Mouse (Mus musculus) testis, adult 2 months (tissue): ENCODE results near the gene Ssu72. TPM values are rescaled to one million over a fixed set of nuclear protein-coding genes. Genes with fewer than 3 reads are reported as not detected.

ENCODE experiments used
- H3K27ac ChIP-seq: fragments of 200-500 bp; 2 replicates; pipeline ENCODE4 v1.5.1; 2012; ENCODE audit warnings: low read depth, low read length; ENCODE audit not compliant: control insufficient read depth, insufficient read depth
- H3K27me3 ChIP-seq: fragments of 200-500 bp; 2 replicates; pipeline ENCODE4 v1.6.1; 2012; ENCODE audit warnings: mild to moderate bottlenecking, low read length, moderate library complexity; ENCODE audit not compliant: control insufficient read depth, insufficient read depth
- H3K36me3 ChIP-seq: fragments of 200-500 bp; 2 replicates; pipeline ENCODE4 v1.6.1; 2012; ENCODE audit warnings: mild to moderate bottlenecking, low read length; ENCODE audit not compliant: control insufficient read depth, insufficient read depth
- H3K4me1 ChIP-seq: fragments of 200-500 bp; 2 replicates; pipeline ENCODE4 v1.6.1; 2012; ENCODE audit warnings: low read length; ENCODE audit not compliant: control insufficient read depth, insufficient read depth
- H3K4me3 ChIP-seq: fragments of 200-500 bp; 2 replicates; pipeline ENCODE4 v1.5.1; 2012; ENCODE audit warnings: low read depth, mild to moderate bottlenecking, low read length, moderate library complexity, mixed read lengths; ENCODE audit not compliant: control insufficient read depth
- CTCF ChIP-seq: fragments of 200-500 bp; IDR thresholded peaks from 2 replicates; pipeline ENCODE4 v1.5.1; 2012; ENCODE audit warnings: low read depth, mild to moderate bottlenecking, inconsistent platforms, low read length, moderate library complexity; ENCODE audit not compliant: control insufficient read depth, insufficient read depth, insufficient replicate concordance
- POLR2A ChIP-seq: fragments of 200-500 bp; IDR thresholded peaks from 2 replicates; pipeline ENCODE4 v1.6.1; 2012; ENCODE audit warnings: low read depth, mild to moderate bottlenecking, inconsistent platforms, low read length, moderate library complexity; ENCODE audit not compliant: control insufficient read depth
- polyA plus RNA-seq: library from polyadenylated mRNA; depleted of rRNA; stranded (reverse); fragments of >200 nt; gene quantifications from 2 replicates; pipeline ENCODE4 v1.2.3, GENCODE M21; 2012

Gene Ssu72
- polyA plus RNA-seq, 1 experiment: 34.6 TPM

- Histone ChIP-seq H3K27ac (peak overlapping the region; percentile 87), H3K4me1 (peaks cover 4% of the 10 kb centered on the region), H3K4me3 (peak overlapping the region; percentile 88), H3K27me3 (no peaks in the 10 kb centered on the region), H3K36me3 (no peaks in the 10 kb centered on the region)
- TF ChIP-seq CTCF (no peak), POLR2A (no peak)
These were observed 961 bp downstream of the Ssu72 start for GRCm38 (mm10) chr4:155705592-155705929.

GRCm38 (mm10) chr4:155708582-155708981 lies 4.0 kb downstream of the Ssu72 start:
- Histone ChIP-seq H3K36me3 (no peaks in the 10 kb centered on the region), H3K27ac (no peak overlapping the region), H3K27me3 (no peaks in the 10 kb centered on the region), H3K4me1 (peaks cover 4% of the 10 kb centered on the region), H3K4me3 (no peak overlapping the region)
- no peak for TF ChIP-seq CTCF
- TF ChIP-seq POLR2A: no peak

DNA sequence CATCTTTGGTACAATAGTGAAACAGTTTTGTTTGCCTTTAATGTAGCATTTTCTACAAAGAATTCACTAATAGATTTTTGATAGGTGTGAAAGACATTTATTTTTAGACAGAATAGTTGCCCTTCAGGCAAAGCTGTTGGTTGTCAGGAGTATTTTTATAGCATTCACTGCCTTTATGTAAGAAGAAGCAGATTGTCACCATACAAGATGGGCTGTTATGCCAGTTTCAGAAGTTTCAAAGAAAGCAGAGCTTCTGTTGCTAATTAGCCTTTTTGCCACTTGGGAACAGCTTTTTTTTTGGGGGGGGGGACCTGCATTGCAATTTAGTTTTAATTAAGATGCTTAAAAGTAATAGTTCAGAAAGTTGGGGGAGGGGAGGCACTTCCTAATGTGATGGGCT lies 4.4 kb downstream of the Ssu72 start:
- TF ChIP-seq CTCF (no peak), POLR2A (no peak)
- no peaks in the 10 kb centered on the region for H3K27me3 ChIP-seq
- no peak overlapping the region for H3K27ac ChIP-seq
- no peak overlapping the region for H3K4me3 ChIP-seq
- H3K36me3 ChIP-seq: no peaks in the 10 kb centered on the region
- peaks cover 4% of the 10 kb centered on the region for H3K4me1 ChIP-seq

GRCm38 (mm10) chr4:155710521-155711252 lies 6.1 kb downstream of the Ssu72 start:
- TF ChIP-seq CTCF (no peak), POLR2A (no peak)
- Histone ChIP-seq H3K27me3 (no peaks in the 10 kb centered on the region), H3K36me3 (no peaks in the 10 kb centered on the region), H3K4me1 (peaks cover 2% of the 10 kb centered on the region; the same call in 1 of the 2 replicates), H3K4me3 (no peak overlapping the region), H3K27ac (peak overlapping the region; percentile 62)

GRCm38 (mm10) chr4:155721668-155722083 lies 17.1 kb downstream of the Ssu72 start:
- TF ChIP-seq CTCF (peak; percentile 5; the same call in 1 of the 2 replicates), POLR2A (no peak)
- H3K4me3 ChIP-seq: no peak overlapping the region
- H3K27me3 ChIP-seq: no peaks in the 10 kb centered on the region
- no peaks in the 10 kb centered on the region for H3K4me1 ChIP-seq
- no peak overlapping the region for H3K27ac ChIP-seq
- no peaks in the 10 kb centered on the region for H3K36me3 ChIP-seq

- TF ChIP-seq CTCF (no peak), POLR2A (no peak)
These were observed 23.4 kb downstream of the Ssu72 start for GRCm38 (mm10) chr4:155727993-155728392.

DNA sequence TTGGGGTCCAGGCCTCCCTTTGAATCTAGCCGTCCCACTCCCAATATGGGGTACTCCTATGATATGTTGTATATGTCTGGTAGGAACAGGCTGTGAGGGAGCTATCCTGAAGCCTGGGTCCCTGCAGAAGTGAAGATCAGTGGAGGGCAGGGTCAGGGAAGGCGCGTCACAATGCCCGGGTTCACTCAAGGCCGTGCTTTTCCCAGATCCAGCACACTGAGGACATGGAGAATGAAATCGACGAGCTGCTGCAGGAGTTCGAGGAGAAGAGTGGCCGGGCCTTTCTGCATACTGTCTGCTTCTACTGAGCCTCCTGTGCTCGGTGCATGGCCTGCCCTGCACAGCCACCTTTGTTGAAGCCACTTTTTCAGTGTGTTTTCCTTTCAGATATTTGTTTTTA lies 28.7 kb downstream of the Ssu72 start:
- Histone ChIP-seq H3K4me3 (peak overlapping the region; percentile 50), H3K4me1 (peaks cover 13% of the 10 kb centered on the region), H3K36me3 (no peaks in the 10 kb centered on the region), H3K27me3 (no peaks in the 10 kb centered on the region), H3K27ac (peak overlapping the region; percentile 23; the same call in 1 of the 2 replicates)
- TF ChIP-seq CTCF (no peak), POLR2A (peak; percentile 44; the same call in 1 of the 2 replicates)

More at GRCm38 (mm10) chr4:155727993-155728392, 23.4 kb downstream of the Ssu72 start:
- Histone ChIP-seq H3K27me3 (no peaks in the 10 kb centered on the region), H3K4me1 (no peaks in the 10 kb centered on the region), H3K36me3 (no peaks in the 10 kb centered on the region), H3K4me3 (no peak overlapping the region), H3K27ac (no peak overlapping the region)
